In the genomic region with DNA sequence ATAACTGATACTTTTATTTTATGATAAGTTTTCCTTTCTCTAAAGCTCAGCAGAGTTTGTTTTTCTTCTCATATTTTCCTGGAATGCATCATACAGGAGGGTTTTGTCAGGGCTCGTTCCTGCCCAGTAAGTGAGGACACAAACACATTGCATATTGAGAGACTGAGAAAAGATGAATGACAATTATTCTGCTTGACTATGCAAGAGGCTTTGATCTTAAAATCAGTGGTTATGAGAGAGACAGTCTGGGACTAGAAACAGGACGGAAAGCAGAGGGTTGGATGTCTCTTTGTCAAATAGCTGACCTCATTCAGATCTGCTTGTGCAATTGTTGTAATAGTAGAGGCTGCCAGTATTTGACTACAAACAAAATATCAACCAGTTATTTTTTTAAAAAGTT, we compare ENCODE assay signal across 25 mouse cellular contexts.
A peak's percentile ranks its signal among the peaks of the same experiment; 100 is the strongest.
DNase-seq lines count a peak whose midpoint lies in the region; ATAC-seq and TF ChIP-seq lines count a peak whose summit lies in the region.
"Had no signal": no experiment of that assay in that cellular context is flagged by ENCODE, and none has a peak within 500 bp of the region (broad histone marks: within the 10 kb centered on the region; RNA-seq: fewer than 3 reads in every experiment).

No protein-coding gene starts in this region.

- peak; percentile 41; the same call in 1 of the 2 replicates for ATAC-seq in embryonic facial prominence, embryonic 14.5 days (ENCODE audit: low read depth)
- ATAC-seq in lung, embryonic 14.5 days (ENCODE audit: insufficient read depth), result no peak
- ATAC-seq: forebrain, embryonic 14.5 days; forebrain, postnatal 0 days had no signal

- no peak overlapping the region for H3K4me3 ChIP-seq in embryonic facial prominence, embryonic 14.5 days (ENCODE audit: low read depth, low read length)
- no peak overlapping the region for H3K4me3 ChIP-seq in embryonic facial prominence, embryonic 10.5 days
- H3K4me3 ChIP-seq in lung, embryonic 14.5 days (ENCODE audit: low read depth, low read length), result no peak overlapping the region
- H3K4me3 ChIP-seq: embryonic facial prominence, embryonic 13.5 days; gastrocnemius, adult 2 months; hindbrain, embryonic 12.5 days; hindbrain, embryonic 15.5 days had no signal

- peak; percentile 14 for DNase-seq in embryonic facial prominence, embryonic 14.5 days (ENCODE audit: low spot score)
- no peak for DNase-seq in embryonic facial prominence, embryonic 10.5 days (ENCODE audit: low spot score)
- peak; percentile 27 for DNase-seq in lung, embryonic 14.5 days
- no peak for DNase-seq in lung, adult 18-20 months
- peak; percentile 86 for DNase-seq in Muller cell, postnatal 12 days (ENCODE audit: inconsistent ontology term)
- peak; percentile 47 for DNase-seq in retina, embryonic 14.5 days (ENCODE audit: low spot score)
- DNase-seq in embryo, embryonic 10 days (ENCODE audit: low spot score), result no peak
- no peak for DNase-seq in spleen, postnatal 10 days (ENCODE audit: low spot score in 2 of 2)
- DNase-seq: adrenal gland, adult 2 months; adrenal gland, postnatal 14 days; cerebellum, adult 11-12 months; cerebellum, adult 8-10 months; cerebellum, postnatal 10 days; cerebellum, postnatal 36 days; forebrain, postnatal 0 days; gastrocnemius, adult 2 months; gastrocnemius, postnatal 14 days; heart, adult 11 months had no signal

- H3K4me1 ChIP-seq in embryonic facial prominence, embryonic 14.5 days (ENCODE audit: control insufficient read depth, insufficient read depth, low read length), result no peaks in the 10 kb centered on the region
- H3K4me1 ChIP-seq in embryonic facial prominence, embryonic 10.5 days, result no peaks in the 10 kb centered on the region
- no peaks in the 10 kb centered on the region for H3K4me1 ChIP-seq in lung, embryonic 14.5 days (ENCODE audit: insufficient read depth)
- H3K4me1 ChIP-seq: embryonic facial prominence, embryonic 13.5 days; hindbrain, embryonic 12.5 days; hindbrain, embryonic 15.5 days had no signal

- no peak overlapping the region for H3K4me2 ChIP-seq in embryonic facial prominence, embryonic 14.5 days (ENCODE audit: low read depth, low read length)
- H3K4me2 ChIP-seq in lung, embryonic 14.5 days, result no peak overlapping the region
- H3K4me2 ChIP-seq: embryonic facial prominence, embryonic 13.5 days; heart, embryonic 11.5 days; hindbrain, embryonic 12.5 days; hindbrain, embryonic 15.5 days had no signal

- no peaks in the 10 kb centered on the region for H3K36me3 ChIP-seq in embryonic facial prominence, embryonic 14.5 days (ENCODE audit: control insufficient read depth, insufficient read depth, low read length)
- no peaks in the 10 kb centered on the region for H3K36me3 ChIP-seq in embryonic facial prominence, embryonic 10.5 days (replicated peaks)
- no peaks in the 10 kb centered on the region for H3K36me3 ChIP-seq in lung, embryonic 14.5 days (ENCODE audit: insufficient read depth)
- H3K36me3 ChIP-seq: embryonic facial prominence, embryonic 13.5 days; G1E; hindbrain, embryonic 12.5 days; hindbrain, embryonic 15.5 days had no signal

- H3K9ac ChIP-seq in embryonic facial prominence, embryonic 14.5 days (ENCODE audit: low read depth, low read length), result no peak overlapping the region
- no peak overlapping the region for H3K9ac ChIP-seq in lung, embryonic 14.5 days
- H3K9ac ChIP-seq: embryonic facial prominence, embryonic 13.5 days; forebrain, postnatal 0 days; hindbrain, embryonic 12.5 days; hindbrain, embryonic 15.5 days had no signal

- no peak for TF ChIP-seq CTCF in lung, embryonic 14.5 days (IDR thresholded peaks at IDR 0.05; ENCODE audit: low read depth)

- WGBS in embryonic facial prominence, embryonic 14.5 days, result 32% methylated on average over 2 of the region's 2 CpGs
- WGBS in embryonic facial prominence, embryonic 10.5 days, result 67% methylated on average over 2 of the region's 2 CpGs
- WGBS in lung, embryonic 14.5 days, result 29% methylated on average over 2 of the region's 2 CpGs

- no peak overlapping the region for H3K27ac ChIP-seq in embryonic facial prominence, embryonic 14.5 days (replicated peaks; ENCODE audit: low read depth, low read length)
- no peak overlapping the region for H3K27ac ChIP-seq in embryonic facial prominence, embryonic 10.5 days (replicated peaks)
- H3K27ac ChIP-seq in lung, embryonic 14.5 days (ENCODE audit: low read depth), result no peak overlapping the region
- H3K27ac ChIP-seq: embryonic facial prominence, embryonic 13.5 days; gastrocnemius, adult 2 months; hindbrain, embryonic 12.5 days; hindbrain, embryonic 15.5 days had no signal

- no peaks in the 10 kb centered on the region for H3K9me3 ChIP-seq in embryonic facial prominence, embryonic 14.5 days (ENCODE audit: control insufficient read depth, low read length)
- no peaks in the 10 kb centered on the region for H3K9me3 ChIP-seq in embryonic facial prominence, embryonic 10.5 days
- H3K9me3 ChIP-seq in lung, embryonic 14.5 days (ENCODE audit: low read depth, low read length), result no peaks in the 10 kb centered on the region
- H3K9me3 ChIP-seq: embryonic facial prominence, embryonic 13.5 days; G1E; hindbrain, embryonic 12.5 days; hindbrain, embryonic 15.5 days had no signal

- no peaks in the 10 kb centered on the region for H3K27me3 ChIP-seq in embryonic facial prominence, embryonic 14.5 days (replicated peaks; ENCODE audit: control insufficient read depth, insufficient read depth, low read length)
- no peaks in the 10 kb centered on the region for H3K27me3 ChIP-seq in embryonic facial prominence, embryonic 10.5 days (replicated peaks; ENCODE audit: low read depth, poor library complexity, severe bottlenecking)
- H3K27me3 ChIP-seq in lung, embryonic 14.5 days (ENCODE audit: insufficient read depth, low read length), result no peaks in the 10 kb centered on the region
- H3K27me3 ChIP-seq: CH12.LX; embryonic facial prominence, embryonic 13.5 days; hindbrain, embryonic 12.5 days; hindbrain, embryonic 15.5 days had no signal

Comparison
In these comparisons a context has a peak if more than half of its experiments do, and no peak if none do; other contexts are left out.
1. DNase-seq: peak in embryonic facial prominence, embryonic 14.5 days (single experiment), lung, embryonic 14.5 days (single experiment), Muller cell, postnatal 12 days (single experiment) and retina, embryonic 14.5 days (single experiment); none in embryonic facial prominence, embryonic 10.5 days (single experiment), lung, adult 18-20 months (0 of 2), embryo, embryonic 10 days (single experiment) and spleen, postnatal 10 days (0 of 2).